8 mouse cellular contexts compared by ENCODE assay signal in the genomic region with DNA sequence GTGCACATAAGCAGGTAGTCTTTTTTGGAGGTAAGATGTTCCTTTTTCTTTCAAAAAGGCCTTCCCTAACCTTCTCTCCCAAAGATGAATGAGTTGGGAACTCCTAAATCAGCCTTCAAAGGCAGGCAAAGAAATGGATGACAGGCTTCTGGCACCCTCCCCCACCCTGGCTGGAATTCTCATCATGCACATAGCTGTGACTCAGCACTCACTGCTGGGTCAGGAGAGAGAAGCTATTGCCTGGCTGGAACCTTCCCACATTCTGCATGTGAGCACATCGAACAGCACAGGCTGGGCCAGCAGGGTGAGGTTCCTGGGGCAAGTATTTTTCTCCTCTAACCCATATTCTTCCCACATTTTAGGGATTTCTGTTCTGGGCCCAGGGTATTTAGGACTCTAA. TPM values are rescaled to one million over a fixed set of nuclear protein-coding genes. Genes with fewer than 3 reads are reported as not detected.
DNase-seq lines count a peak whose midpoint lies in the region; ATAC-seq and TF ChIP-seq lines count a peak whose summit lies in the region.

No protein-coding gene starts in this region.

- intact Hi-C loops in heart, postnatal 36 days (cut with DNase I) = no loop called here

- H3K4me3 ChIP-seq in intestine, postnatal 0 days (ENCODE audit: low read depth, low read length) = no peak overlapping the region
- no peak overlapping the region for H3K4me3 ChIP-seq in intestine, embryonic 16.5 days (ENCODE audit: low read length)
- H3K4me3 ChIP-seq in liver, postnatal 0 days (ENCODE audit: low read depth, low read length) = no peak overlapping the region
- H3K4me3 ChIP-seq in forebrain, embryonic 10.5 days = no peak overlapping the region

- peak; percentile 97 for DNase-seq in NIH3T3 (ENCODE audit: low read depth)
- DNase-seq in embryo, embryonic 11.5 days (ENCODE audit: low read depth, low spot score) = peak; percentile 8
- peak; percentile 44 to 62 for DNase-seq in heart, postnatal 36 days
- DNase-seq in liver, postnatal 0 days = no peak
- no peak for DNase-seq in forebrain, embryonic 10.5 days (ENCODE audit: extremely low spot score, low spot score)
- no peak for DNase-seq in spleen, postnatal 36 days (ENCODE audit: low spot score in 2 of 2)

- H3K36me3 ChIP-seq in intestine, postnatal 0 days (ENCODE audit: control insufficient read depth, insufficient read depth) = peaks cover 7% of the 10 kb centered on the region; the same call in 1 of the 2 replicates
- H3K36me3 ChIP-seq in intestine, embryonic 16.5 days (ENCODE audit: control insufficient read depth, insufficient read depth, low read length) = no peaks in the 10 kb centered on the region
- no peaks in the 10 kb centered on the region; the same call in 1 of the 2 replicates for H3K36me3 ChIP-seq in liver, postnatal 0 days (replicated peaks; ENCODE audit: insufficient read depth, low read length)
- no peaks in the 10 kb centered on the region; the same call in 1 of the 2 replicates for H3K36me3 ChIP-seq in forebrain, embryonic 10.5 days (replicated peaks)

- no peaks in the 10 kb centered on the region for H3K4me1 ChIP-seq in intestine, postnatal 0 days (replicated peaks; ENCODE audit: control insufficient read depth, insufficient read depth, low read length)
- no peaks in the 10 kb centered on the region for H3K4me1 ChIP-seq in intestine, embryonic 16.5 days (ENCODE audit: control insufficient read depth, insufficient read depth, low read length)
- H3K4me1 ChIP-seq in liver, postnatal 0 days (ENCODE audit: insufficient read depth) = no peaks in the 10 kb centered on the region
- H3K4me1 ChIP-seq in forebrain, embryonic 10.5 days = no peaks in the 10 kb centered on the region

- ATAC-seq in intestine, postnatal 0 days = 0 out of 2 replicates have a peak, but pooled peaks have one; percentile 42
- no peak for ATAC-seq in intestine, embryonic 16.5 days
- ATAC-seq in liver, postnatal 0 days = peak; percentile 61; the same call in 1 of the 2 replicates

- TF ChIP-seq CTCF in intestine, postnatal 0 days (IDR thresholded peaks at IDR 0.05; ENCODE audit: low read depth) = no peak
- TF ChIP-seq CTCF in liver, postnatal 0 days (IDR thresholded peaks at IDR 0.05; ENCODE audit: low read depth) = no peak

- no peak overlapping the region for H3K27ac ChIP-seq in intestine, postnatal 0 days (ENCODE audit: low read depth, low read length)
- H3K27ac ChIP-seq in intestine, embryonic 16.5 days (ENCODE audit: low read length) = no peak overlapping the region
- H3K27ac ChIP-seq in liver, postnatal 0 days (ENCODE audit: low read depth) = no peak overlapping the region
- no peak overlapping the region for H3K27ac ChIP-seq in forebrain, embryonic 10.5 days

- H3K4me2 ChIP-seq in intestine, postnatal 0 days (replicated peaks; ENCODE audit: low read depth) = no peak overlapping the region
- H3K4me2 ChIP-seq in intestine, embryonic 16.5 days (ENCODE audit: low read depth, low read length) = no peak overlapping the region
- no peak overlapping the region for H3K4me2 ChIP-seq in liver, postnatal 0 days (ENCODE audit: low read depth, low read length)

- no peaks in the 10 kb centered on the region for H3K27me3 ChIP-seq in intestine, postnatal 0 days (replicated peaks; ENCODE audit: control insufficient read depth, insufficient read depth, low read length)
- H3K27me3 ChIP-seq in intestine, embryonic 16.5 days (replicated peaks; ENCODE audit: control insufficient read depth, insufficient read depth, low read length) = no peaks in the 10 kb centered on the region
- H3K27me3 ChIP-seq in liver, postnatal 0 days (ENCODE audit: insufficient read depth, low read length) = no peaks in the 10 kb centered on the region
- no peaks in the 10 kb centered on the region for H3K27me3 ChIP-seq in forebrain, embryonic 10.5 days (ENCODE audit: poor library complexity, severe bottlenecking)

- TF ChIP-seq EP300 in liver, postnatal 0 days (IDR thresholded peaks at IDR 0.05; ENCODE audit: low read depth) = no peak

- no peak overlapping the region for H3K9ac ChIP-seq in intestine, postnatal 0 days (ENCODE audit: low read depth, low read length)
- no peak overlapping the region for H3K9ac ChIP-seq in intestine, embryonic 16.5 days (ENCODE audit: low read depth, low read length)
- no peak overlapping the region for H3K9ac ChIP-seq in liver, postnatal 0 days (replicated peaks)

- H3K9me3 ChIP-seq in intestine, postnatal 0 days (ENCODE audit: control insufficient read depth) = no peaks in the 10 kb centered on the region
- no peaks in the 10 kb centered on the region for H3K9me3 ChIP-seq in intestine, embryonic 16.5 days (ENCODE audit: control insufficient read depth, low read length)
- H3K9me3 ChIP-seq in liver, postnatal 0 days (ENCODE audit: low read length) = no peaks in the 10 kb centered on the region
- H3K9me3 ChIP-seq in forebrain, embryonic 10.5 days = no peaks in the 10 kb centered on the region

- 61% methylated on average over 1 of the region's 1 CpGs for WGBS in intestine, postnatal 0 days
- 76% methylated on average over 1 of the region's 1 CpGs for WGBS in intestine, embryonic 16.5 days
- 68% methylated on average over 1 of the region's 1 CpGs for WGBS in liver, postnatal 0 days (ENCODE audit: insufficient replicate concordance)
- WGBS in forebrain, embryonic 10.5 days = 80% methylated on average over 1 of the region's 1 CpGs

RNA-seq across cellular contexts. Expression of a gene that starts 58.1 kb away (rescaled TPM):
- 0.72 and 1.3 TPM in 2 replicates for polyA plus RNA-seq in intestine, postnatal 0 days (2015; fragmentation: Nextera tagmentation; extraction: Ambion mirVana)
- polyA plus RNA-seq in intestine, embryonic 16.5 days (2015; fragmentation: Nextera tagmentation; extraction: Ambion mirVana) = 0.67 and 1.1 TPM in 2 replicates
- total RNA-seq in heart, postnatal 36 days (2021) = 1 to 10 TPM in 1 of 2 experiments, under 1 TPM in 1; 0.80 to 1.2 TPM
- polyA plus RNA-seq in liver, postnatal 0 days (2015; fragmentation: Nextera tagmentation; extraction: Ambion mirVana) = 0.30 and 0.36 TPM in 2 replicates
- 0.46 and 0.86 TPM in 2 replicates for polyA plus RNA-seq in forebrain, embryonic 10.5 days (2016; fragmentation: Nextera tagmentation; extraction: Ambion mirVana)

Comparison
In these comparisons a context has a peak if more than half of its experiments do, and no peak if none do; other contexts are left out.
1. DNase-seq: peak in NIH3T3 (single experiment), embryo, embryonic 11.5 days (single experiment) and heart, postnatal 36 days (2 of 2); none in liver, postnatal 0 days (single experiment), forebrain, embryonic 10.5 days (single experiment) and spleen, postnatal 36 days (0 of 2).